ENCODE assay signal across 9 mouse cellular contexts in the genomic region with DNA sequence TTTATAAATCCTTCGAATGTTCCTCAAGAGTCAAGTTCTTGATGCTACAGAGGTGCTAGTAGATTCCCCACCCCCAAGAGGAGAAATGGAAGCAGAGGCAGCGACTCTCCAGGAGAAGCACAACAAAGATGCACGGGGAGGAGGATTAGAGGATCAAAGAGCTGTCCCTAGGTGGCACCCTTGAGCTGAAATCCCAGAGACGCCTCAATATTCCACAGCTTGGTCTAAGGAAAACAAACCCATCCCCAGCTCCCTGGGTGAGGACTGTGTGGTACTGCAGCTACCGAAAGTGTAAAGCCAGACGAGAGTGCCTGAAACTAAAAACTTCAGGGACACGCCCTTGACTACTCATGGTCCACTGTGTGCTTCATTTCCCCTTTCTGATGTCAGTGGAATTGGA. TPM values are rescaled to one million over a fixed set of nuclear protein-coding genes. Genes with fewer than 3 reads are reported as not detected.
A peak's percentile ranks its signal among the peaks of the same experiment; 100 is the strongest.
DNase-seq lines count a peak whose midpoint lies in the region; ATAC-seq and TF ChIP-seq lines count a peak whose summit lies in the region.
"Had no signal": no experiment of that assay in that cellular context is flagged by ENCODE, and none has a peak within 500 bp of the region (broad histone marks: within the 10 kb centered on the region; RNA-seq: fewer than 3 reads in every experiment).

No protein-coding gene starts in this region.

- no peaks in the 10 kb centered on the region for H3K9me3 ChIP-seq in MEL (replicated peaks; ENCODE audit: insufficient read depth, low read length)
- no peaks in the 10 kb centered on the region for H3K9me3 ChIP-seq in embryonic facial prominence, embryonic 13.5 days
- no peaks in the 10 kb centered on the region for H3K9me3 ChIP-seq in heart, embryonic 16.5 days (replicated peaks; ENCODE audit: control insufficient read depth, low read length)
- no peaks in the 10 kb centered on the region for H3K9me3 ChIP-seq in liver, embryonic 14.5 days (ENCODE audit: control insufficient read depth, low read length)
- H3K9me3 ChIP-seq: hindbrain, embryonic 15.5 days had no signal

- H3K79me2 ChIP-seq in MEL (ENCODE audit: control insufficient read depth, insufficient read depth, low read length, poor library complexity), result no peaks in the 10 kb centered on the region

- no peak for TF ChIP-seq POLR2A in MEL (IDR thresholded peaks at IDR 0.05; ENCODE audit: control insufficient read depth in 1 of 2, insufficient read depth in 1 of 2, low read depth in 1 of 2, low read length in 2 of 2, poor library complexity in 1 of 2)

- peak; percentile 45 to 47 (median 47); a peak in 5 of 6 replicates for TF ChIP-seq CTCF in MEL (IDR thresholded peaks at IDR 0.05 in 2 of 3, conservative IDR thresholded peaks at IDR 0.05 in 1 of 3; ENCODE audit: control insufficient read depth in 1 of 3, insufficient read depth in 1 of 3, low read depth in 2 of 3, low read length in 3 of 3, poor library complexity in 1 of 3, severe bottlenecking in 1 of 3)
- TF ChIP-seq CTCF in liver, embryonic 14.5 days (IDR thresholded peaks at IDR 0.05; ENCODE audit: low read depth), result peak; percentile 44

- no peak overlapping the region for H3K27ac ChIP-seq in MEL (ENCODE audit: control insufficient read depth, low read depth, low read length)
- H3K27ac ChIP-seq in embryonic facial prominence, embryonic 13.5 days, result no peak overlapping the region
- no peak overlapping the region for H3K27ac ChIP-seq in heart, embryonic 16.5 days (ENCODE audit: low read length)
- no peak overlapping the region for H3K27ac ChIP-seq in liver, embryonic 14.5 days
- H3K27ac ChIP-seq: hindbrain, embryonic 15.5 days had no signal

- H3K27me3 ChIP-seq in MEL (ENCODE audit: control insufficient read depth in 1 of 2, insufficient read depth in 2 of 2, low read length in 2 of 2), result no peaks in the 10 kb centered on the region
- no peaks in the 10 kb centered on the region for H3K27me3 ChIP-seq in embryonic facial prominence, embryonic 13.5 days
- no peaks in the 10 kb centered on the region for H3K27me3 ChIP-seq in heart, embryonic 16.5 days (ENCODE audit: control insufficient read depth, insufficient read depth, low read length)
- no peaks in the 10 kb centered on the region for H3K27me3 ChIP-seq in liver, embryonic 14.5 days (ENCODE audit: control insufficient read depth, insufficient read depth, low read length)
- H3K27me3 ChIP-seq: hindbrain, embryonic 15.5 days had no signal

- peak; percentile 21 for DNase-seq in MEL (ENCODE audit: low read depth, low spot score)
- peak; percentile 72 for DNase-seq in adrenal gland, postnatal 14 days
- peak; percentile 72 for DNase-seq in kidney, postnatal 14 days
- DNase-seq in liver, embryonic 14.5 days (ENCODE audit: low read depth in 3 of 3, low spot score in 3 of 3), result no peak
- peak; percentile 21 for DNase-seq in ovary, postnatal 14 days (ENCODE audit: low spot score)

- H3K36me3 ChIP-seq in MEL (ENCODE audit: control insufficient read depth in 1 of 2, insufficient read depth in 2 of 2, low read length in 2 of 2), result no peaks in the 10 kb centered on the region
- H3K36me3 ChIP-seq in embryonic facial prominence, embryonic 13.5 days, result no peaks in the 10 kb centered on the region
- H3K36me3 ChIP-seq in heart, embryonic 16.5 days (ENCODE audit: control insufficient read depth, insufficient read depth), result no peaks in the 10 kb centered on the region
- no peaks in the 10 kb centered on the region for H3K36me3 ChIP-seq in liver, embryonic 14.5 days (replicated peaks; ENCODE audit: control insufficient read depth, insufficient read depth, low read depth)
- H3K36me3 ChIP-seq: hindbrain, embryonic 15.5 days had no signal

- H3K4me2 ChIP-seq in embryonic facial prominence, embryonic 13.5 days, result no peak overlapping the region
- no peak overlapping the region for H3K4me2 ChIP-seq in heart, embryonic 16.5 days (ENCODE audit: low read depth, low read length)
- no peak overlapping the region for H3K4me2 ChIP-seq in liver, embryonic 14.5 days (ENCODE audit: low read depth)
- H3K4me2 ChIP-seq: hindbrain, embryonic 15.5 days had no signal

- H3K9ac ChIP-seq in MEL (ENCODE audit: control insufficient read depth, low read depth, low read length, poor library complexity, severe bottlenecking), result no peak overlapping the region
- no peak overlapping the region for H3K9ac ChIP-seq in embryonic facial prominence, embryonic 13.5 days
- no peak overlapping the region for H3K9ac ChIP-seq in heart, embryonic 16.5 days (ENCODE audit: low read length)
- H3K9ac ChIP-seq in liver, embryonic 14.5 days (replicated peaks), result no peak overlapping the region
- H3K9ac ChIP-seq: hindbrain, embryonic 15.5 days had no signal

- no peak overlapping the region for H3K4me3 ChIP-seq in MEL (ENCODE audit: control insufficient read depth in 1 of 2, insufficient read depth in 1 of 2, low read depth in 2 of 2, low read length in 2 of 2)
- no peak overlapping the region for H3K4me3 ChIP-seq in embryonic facial prominence, embryonic 13.5 days
- H3K4me3 ChIP-seq in heart, embryonic 16.5 days (ENCODE audit: low read length), result no peak overlapping the region
- no peak overlapping the region for H3K4me3 ChIP-seq in liver, embryonic 14.5 days (ENCODE audit: insufficient read depth in 1 of 2, low read depth in 2 of 2, low read length in 2 of 2)
- H3K4me3 ChIP-seq: hindbrain, embryonic 15.5 days had no signal

- H3K4me1 ChIP-seq in MEL (ENCODE audit: control insufficient read depth in 1 of 2, insufficient read depth in 2 of 2, low read length in 2 of 2), result no peaks in the 10 kb centered on the region
- 0 out of 2 replicates have a peak, but pooled peaks cover 3% of the 10 kb centered on the region for H3K4me1 ChIP-seq in embryonic facial prominence, embryonic 13.5 days
- peaks cover 6% of the 10 kb centered on the region for H3K4me1 ChIP-seq in heart, embryonic 16.5 days (ENCODE audit: control insufficient read depth, insufficient read depth, low read length)
- 0 out of 4 replicates have a peak, but pooled peaks cover 0 to 4% of the 10 kb centered on the region in 2 experiments for H3K4me1 ChIP-seq in liver, embryonic 14.5 days (replicated peaks; ENCODE audit: control insufficient read depth in 2 of 2, insufficient read depth in 2 of 2, low read length in 1 of 2)

- ATAC-seq in embryonic facial prominence, embryonic 13.5 days (ENCODE audit: insufficient number of reproducible peaks, insufficient read depth, low FRiP score, low TSS enrichment, low read depth), result 0 out of 2 replicates have a peak, but pooled peaks have one; percentile 35
- ATAC-seq in heart, embryonic 16.5 days (replicated peaks; ENCODE audit: extremely low read depth, insufficient read depth, low FRiP score), result peak; percentile 14; the same call in 1 of the 2 replicates
- no peak for ATAC-seq in liver, embryonic 14.5 days (ENCODE audit: insufficient read depth)
- no peak for ATAC-seq in erythroid progenitor cell, adult 5-6 weeks (replicated peaks; ENCODE audit: low FRiP score, poor library complexity, severe bottlenecking)

- TF ChIP-seq RAD21 in MEL (IDR thresholded peaks at IDR 0.05; ENCODE audit: low read depth, low read length), result peak; percentile 14

- TF ChIP-seq EP300 in MEL (IDR thresholded peaks at IDR 0.05; ENCODE audit: low read depth in 1 of 2, low read length in 2 of 2), result no peak
- no peak for TF ChIP-seq EP300 in liver, embryonic 14.5 days (IDR thresholded peaks at IDR 0.05; ENCODE audit: low read depth)

- 5% methylated on average over 7 of the region's 7 CpGs for WGBS in embryonic facial prominence, embryonic 13.5 days
- 9% methylated on average over 7 of the region's 7 CpGs for whole genome bisulfite sequencing in heart, embryonic 16.5 days
- WGBS in liver, embryonic 14.5 days (ENCODE audit: insufficient replicate concordance), result 7% methylated on average over 7 of the region's 7 CpGs

TF ChIP-seq in MEL, 35 proteins besides CTCF, POLR2A, EP300 and RAD21 (continues in another document):
- TF ChIP-seq SMC3 (IDR thresholded peaks at IDR 0.05; ENCODE audit: low read depth, low read length), result peak; percentile 37

RNA-seq across cellular contexts. Expression of gene Dnah3, which starts 2.8 kb away (rescaled TPM):
- not detected in 2 replicates for total RNA-seq in MEL (2012; rRNA removed)
- polyA plus RNA-seq in MEL (2012; ENCODE audit: insufficient read depth in 1 of 2, insufficient read length in 2 of 2, low read depth in 1 of 2, low replicate concordance in 2 of 2, missing spikeins in 1 of 2), result not detected
- total RNA-seq in adrenal gland, postnatal 14 days (2021), result not detected in 2 replicates
- polyA plus RNA-seq in embryonic facial prominence, embryonic 13.5 days (2015; fragmentation: Nextera tagmentation; extraction: Ambion mirVana), result not detected in 2 replicates
- polyA plus RNA-seq in heart, embryonic 16.5 days (2015; fragmentation: Nextera tagmentation; extraction: Ambion mirVana), result 0.12 and 0.32 TPM in 2 replicates
- polyA plus RNA-seq in liver, embryonic 14.5 days (2012; rRNA removed), result not detected in 2 replicates
- not detected in 2 replicates for polyA plus RNA-seq in liver, embryonic 14.5 days (2014; fragmentation: Nextera tagmentation; extraction: Ambion mirVana)
- total RNA-seq in erythroid progenitor cell, adult 5-6 weeks (2015; ENCODE audit: low replicate concordance), result not detected in 2 replicates
- not detected in 2 replicates for total RNA-seq in erythroid progenitor cell, adult 5-6 weeks (2017; ENCODE audit: low replicate concordance)

RNA-seq across cellular contexts. Expression of gene Tmem159, which starts 4.3 kb away (rescaled TPM):
- total RNA-seq in MEL (2012; rRNA removed), result not detected in 2 replicates
- polyA plus RNA-seq in MEL (2012; ENCODE audit: insufficient read depth in 1 of 2, insufficient read length in 2 of 2, low read depth in 1 of 2, low replicate concordance in 2 of 2, missing spikeins in 1 of 2), result not detected
- 46.4 and 59.7 TPM in 2 replicates for total RNA-seq in adrenal gland, postnatal 14 days (2021)
- polyA plus RNA-seq in embryonic facial prominence, embryonic 13.5 days (2015; fragmentation: Nextera tagmentation; extraction: Ambion mirVana), result 26.6 and 29.0 TPM in 2 replicates
- polyA plus RNA-seq in heart, embryonic 16.5 days (2015; fragmentation: Nextera tagmentation; extraction: Ambion mirVana), result 29.9 and 39.9 TPM in 2 replicates
- 0.77 and 0.78 TPM in 2 replicates for polyA plus RNA-seq in liver, embryonic 14.5 days (2012; rRNA removed)
- polyA plus RNA-seq in liver, embryonic 14.5 days (2014; fragmentation: Nextera tagmentation; extraction: Ambion mirVana), result 1.7 and 1.9 TPM in 2 replicates
- total RNA-seq in erythroid progenitor cell, adult 5-6 weeks (2015; ENCODE audit: low replicate concordance), result 0.84 and 2.5 TPM in 2 replicates
- total RNA-seq in erythroid progenitor cell, adult 5-6 weeks (2017; ENCODE audit: low replicate concordance), result not detected in 2 replicates

RNA-seq across cellular contexts. Expression of gene Zp2, which starts 47.2 kb away (rescaled TPM):
- total RNA-seq in MEL (2012; rRNA removed), result not detected in 2 replicates
- not detected for polyA plus RNA-seq in MEL (2012; ENCODE audit: insufficient read depth in 1 of 2, insufficient read length in 2 of 2, low read depth in 1 of 2, low replicate concordance in 2 of 2, missing spikeins in 1 of 2)
- total RNA-seq in adrenal gland, postnatal 14 days (2021), result not detected in 2 replicates
- not detected in 2 replicates for polyA plus RNA-seq in embryonic facial prominence, embryonic 13.5 days (2015; fragmentation: Nextera tagmentation; extraction: Ambion mirVana)
- polyA plus RNA-seq in heart, embryonic 16.5 days (2015; fragmentation: Nextera tagmentation; extraction: Ambion mirVana), result not detected in 2 replicates
- not detected in 2 replicates for polyA plus RNA-seq in liver, embryonic 14.5 days (2012; rRNA removed)
- not detected in 2 replicates for polyA plus RNA-seq in liver, embryonic 14.5 days (2014; fragmentation: Nextera tagmentation; extraction: Ambion mirVana)
- not detected in 2 replicates for total RNA-seq in erythroid progenitor cell, adult 5-6 weeks (2015; ENCODE audit: low replicate concordance)
- total RNA-seq in erythroid progenitor cell, adult 5-6 weeks (2017; ENCODE audit: low replicate concordance), result not detected in 2 replicates
- polyA plus RNA-seq: hindbrain, embryonic 15.5 days had no signal

Comparison
In these comparisons a context has a peak if more than half of its experiments do, and no peak if none do; other contexts are left out.
1. DNase-seq: peak in MEL (single experiment), adrenal gland, postnatal 14 days (single experiment), kidney, postnatal 14 days (single experiment) and ovary, postnatal 14 days (single experiment); none in liver, embryonic 14.5 days (0 of 3).
2. ATAC-seq: peak in embryonic facial prominence, embryonic 13.5 days (single experiment) and heart, embryonic 16.5 days (single experiment); none in liver, embryonic 14.5 days (single experiment) and erythroid progenitor cell, adult 5-6 weeks (single experiment).